Mouse (Mus musculus) ZHBTc4 (cell line): ENCODE measurements at regions not wholly inside any gene's neighbourhood (a gene's known extent, or its start where the extent isn't known, plus 50 kb on each side); places are given as distances from the start of the nearest gene placed in this dataset.

ENCODE experiments used
- DNase-seq: peaks from one replicate; pipeline ENCODE4 v3.0.0-alpha.2; 2011; ENCODE audit warnings: low read depth, low spot score

- DNase-seq = no peak
Measured at GRCm38 (mm10) chr5:24237201-24237600, 72.4 kb downstream of the Nupl2 start.

DNA sequence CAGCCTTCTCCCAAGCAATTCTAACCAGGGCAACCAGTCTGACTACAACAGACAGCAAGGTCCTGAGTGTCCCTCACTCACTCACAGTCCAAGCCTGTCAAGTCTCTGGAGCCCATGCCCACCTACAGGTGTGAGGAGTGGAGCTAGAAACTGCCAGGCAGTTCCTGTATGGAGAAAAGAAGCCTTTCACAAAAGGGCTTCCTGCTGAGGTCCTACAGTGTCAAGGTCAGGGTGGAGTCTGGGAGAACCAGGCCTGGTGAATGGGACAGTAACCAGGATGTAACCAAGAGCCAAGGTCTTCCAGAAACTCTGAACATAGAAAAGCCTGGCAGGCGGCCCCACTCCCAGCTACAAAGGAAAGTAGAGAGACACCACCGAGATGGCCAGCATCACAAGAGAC, 74.2 kb downstream of the Nupl2 start:
- DNase-seq = peak; percentile 84

DNA sequence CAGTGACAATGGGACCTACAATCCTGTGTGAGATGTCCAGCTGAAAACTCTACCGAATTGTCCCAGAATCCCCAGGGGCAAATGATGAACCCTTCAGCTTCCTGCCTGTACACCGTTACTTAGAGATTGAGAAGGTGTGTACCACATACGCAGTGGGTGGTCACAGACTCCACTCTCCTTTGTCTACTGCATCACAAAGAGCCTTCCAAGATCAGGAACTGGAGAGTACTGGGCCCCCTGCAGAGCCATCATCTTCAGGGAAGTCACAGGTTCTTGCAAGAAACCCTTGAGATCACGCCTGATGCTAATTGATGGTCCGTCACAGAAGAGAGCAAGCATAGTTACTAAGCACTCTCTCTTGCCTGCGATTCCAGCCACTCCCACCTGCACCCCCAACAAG, 79.4 kb downstream of the Nupl2 start:
- DNase-seq = peak; percentile 40

DNA sequence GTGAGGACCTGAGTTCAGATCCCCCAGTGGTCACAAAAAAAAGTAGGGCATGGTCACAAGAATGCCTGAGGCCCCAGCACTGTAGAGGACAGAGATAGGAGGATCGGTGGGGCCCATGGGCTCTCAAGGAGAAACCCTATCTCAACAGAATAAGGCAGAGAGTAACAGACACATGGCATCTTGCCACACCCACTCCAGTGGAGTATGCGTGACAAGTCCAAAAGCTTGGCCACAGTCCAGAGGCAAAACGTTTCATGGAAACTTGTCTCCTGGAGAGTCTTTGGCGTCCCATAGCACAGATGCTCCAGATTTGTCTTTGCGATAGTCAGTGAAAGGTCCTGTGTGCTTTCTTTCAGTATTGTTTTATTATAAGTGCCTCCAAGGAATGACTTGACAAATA, 90.7 kb downstream of the Nupl2 start:
- DNase-seq = no peak

GRCm38 (mm10) chr5:24261098-24261497, 90.3 kb downstream of the Kcnh2 start:
- DNase-seq = peak; percentile 82

GRCm38 (mm10) chr5:24262146-24262545, 89.3 kb downstream of the Kcnh2 start:
- DNase-seq = peak; percentile 79

- no peak for DNase-seq
Measured at GRCm38 (mm10) chr5:24264151-24264550, 87.3 kb downstream of the Kcnh2 start.

DNA sequence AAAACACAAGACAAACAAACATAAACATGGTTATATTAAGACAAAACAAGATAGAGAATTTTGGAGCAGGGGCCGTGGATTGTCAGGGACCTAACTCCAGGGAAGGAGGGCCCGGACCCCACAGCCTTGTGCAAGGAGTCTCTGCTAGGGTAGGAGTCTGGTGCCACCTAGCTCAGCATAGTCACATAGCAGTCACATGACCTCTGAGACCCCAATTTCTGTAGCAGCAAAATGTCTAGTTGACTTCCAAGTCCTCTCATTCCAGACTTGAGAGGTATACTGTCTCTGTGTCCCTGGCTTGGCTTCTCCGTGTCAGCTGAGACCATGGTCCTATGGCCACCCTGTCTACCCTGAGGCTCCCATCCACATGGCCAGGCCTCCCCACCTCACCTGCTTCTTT, 86.0 kb downstream of the Kcnh2 start:
- peak; percentile 21 for DNase-seq

- peak; percentile 87 for DNase-seq
Measured at GRCm38 (mm10) chr5:24266344-24267295, 84.8 kb downstream of the Kcnh2 start.
